Mouse (Mus musculus): ENCODE data around the gene Hoxb1. TPM values are rescaled to one million over a fixed set of nuclear protein-coding genes. Genes with fewer than 3 reads are reported as not detected.

The Hoxb1 gene
- total and polyA plus RNA-seq, 2 experiments from 2014 or later: not detected

- Histone ChIP-seq H3K9me3 (replicated peaks; ENCODE audit: control insufficient read depth, low read length) (no peaks in the 10 kb centered on the region), H3K4me2 (ENCODE audit: low read depth, low read length) (peak overlapping the region; percentile 59), H3K4me3 (ENCODE audit: low read depth, low read length) (peak overlapping the region; percentile 47), H3K27me3 (ENCODE audit: control insufficient read depth, insufficient read depth, low read length) (peaks cover 100% of the 10 kb centered on the region), H3K27ac (ENCODE audit: low read depth) (peak overlapping the region; percentile 79), H3K36me3 (replicated peaks; ENCODE audit: control insufficient read depth, insufficient read depth, low read length) (no peaks in the 10 kb centered on the region), H3K9ac (replicated peaks; ENCODE audit: low read depth, low read length) (peak overlapping the region; percentile 47), H3K4me1 (ENCODE audit: control insufficient read depth, insufficient read depth) (no peaks in the 10 kb centered on the region)
- 1% methylated on average over 31 of the region's 34 CpGs for WGBS
- DNase-seq (ENCODE audit: low spot score): no peak
- ATAC-seq (ENCODE audit: insufficient read depth, low read depth): peak; percentile 33
- no peak for TF ChIP-seq EP300 (IDR thresholded peaks at IDR 0.05; ENCODE audit: low read depth)
- no peak for TF ChIP-seq CTCF (IDR thresholded peaks at IDR 0.05; ENCODE audit: low read depth)
Measured at GRCm38 (mm10) chr11:96319071-96319902, 46.3 kb upstream of the Hoxb1 start.

DNA sequence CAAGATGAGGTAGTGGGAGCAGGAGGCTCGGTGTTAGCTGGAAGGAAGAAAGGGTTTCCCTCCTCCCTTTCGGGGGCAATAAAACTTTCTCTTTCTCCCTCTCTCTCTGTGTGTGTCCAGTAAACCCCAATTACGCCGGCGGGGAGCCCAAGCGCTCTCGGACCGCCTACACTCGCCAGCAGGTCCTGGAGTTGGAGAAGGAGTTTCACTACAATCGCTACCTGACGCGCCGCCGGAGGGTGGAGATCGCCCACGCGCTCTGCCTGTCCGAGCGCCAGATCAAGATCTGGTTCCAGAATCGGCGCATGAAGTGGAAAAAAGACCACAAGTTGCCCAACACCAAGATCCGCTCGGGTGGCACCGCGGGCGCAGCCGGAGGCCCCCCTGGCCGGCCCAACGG lies 45.6 kb upstream of the Hoxb1 start:
- no peak overlapping the region for H3K9ac ChIP-seq (replicated peaks; ENCODE audit: low read depth, low read length)
- peak overlapping the region; percentile 47 for H3K4me3 ChIP-seq (ENCODE audit: low read depth, low read length)
- no peaks in the 10 kb centered on the region for H3K9me3 ChIP-seq (replicated peaks; ENCODE audit: control insufficient read depth, low read length)
- H3K27me3 ChIP-seq (ENCODE audit: control insufficient read depth, insufficient read depth, low read length): peaks cover 100% of the 10 kb centered on the region
- ATAC-seq (ENCODE audit: insufficient read depth, low read depth) (no peak), DNase-seq (ENCODE audit: low spot score) (no peak)
- WGBS: under 1% methylated on average over 29 of the region's 29 CpGs
- no peaks in the 10 kb centered on the region for H3K4me1 ChIP-seq (ENCODE audit: control insufficient read depth, insufficient read depth)
- H3K36me3 ChIP-seq (replicated peaks; ENCODE audit: control insufficient read depth, insufficient read depth, low read length): no peaks in the 10 kb centered on the region
- H3K27ac ChIP-seq (ENCODE audit: low read depth): peak overlapping the region; percentile 31; the same call in 1 of the 2 replicates
- TF ChIP-seq EP300 (IDR thresholded peaks at IDR 0.05; ENCODE audit: low read depth): no peak
- TF ChIP-seq CTCF (IDR thresholded peaks at IDR 0.05; ENCODE audit: low read depth): no peak
- H3K4me2 ChIP-seq (ENCODE audit: low read depth, low read length): peak overlapping the region; percentile 59

DNA sequence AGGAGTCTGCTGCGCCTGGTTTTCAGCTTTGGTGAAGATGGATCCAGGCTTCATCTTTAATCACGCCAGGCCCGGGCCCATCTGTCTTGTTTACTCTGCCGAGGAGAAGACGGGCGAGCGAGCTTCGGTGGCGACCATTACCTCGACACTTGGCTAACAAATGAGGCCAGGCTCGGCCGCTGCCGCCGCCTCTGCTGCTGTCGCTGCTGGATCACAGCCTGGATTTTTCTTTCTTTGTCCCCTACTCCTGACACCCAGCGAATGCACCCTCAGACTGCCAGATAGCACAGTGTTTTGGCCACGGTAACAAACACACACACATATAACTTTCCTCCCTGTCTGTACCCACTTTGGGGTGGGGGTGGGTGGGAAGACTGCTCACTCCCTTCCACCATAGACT lies 44.9 kb upstream of the Hoxb1 start:
- Histone ChIP-seq H3K27ac (ENCODE audit: low read depth) (no peak overlapping the region), H3K9me3 (replicated peaks; ENCODE audit: control insufficient read depth, low read length) (no peaks in the 10 kb centered on the region), H3K4me2 (ENCODE audit: low read depth, low read length) (no peak overlapping the region), H3K36me3 (replicated peaks; ENCODE audit: control insufficient read depth, insufficient read depth, low read length) (no peaks in the 10 kb centered on the region), H3K9ac (replicated peaks; ENCODE audit: low read depth, low read length) (no peak overlapping the region), H3K4me1 (ENCODE audit: control insufficient read depth, insufficient read depth) (no peaks in the 10 kb centered on the region), H3K4me3 (ENCODE audit: low read depth, low read length) (no peak overlapping the region), H3K27me3 (ENCODE audit: control insufficient read depth, insufficient read depth, low read length) (peaks cover 100% of the 10 kb centered on the region)
- no peak for ATAC-seq (ENCODE audit: insufficient read depth, low read depth)
- TF ChIP-seq CTCF (IDR thresholded peaks at IDR 0.05; ENCODE audit: low read depth) (no peak), EP300 (IDR thresholded peaks at IDR 0.05; ENCODE audit: low read depth) (no peak)
- DNase-seq (ENCODE audit: low spot score): no peak
- 18% methylated on average over 17 of the region's 17 CpGs for WGBS

GRCm38 (mm10) chr11:96321846-96322245 lies 43.7 kb upstream of the Hoxb1 start:
- TF ChIP-seq EP300 (IDR thresholded peaks at IDR 0.05; ENCODE audit: low read depth): no peak
- no peak for TF ChIP-seq CTCF (IDR thresholded peaks at IDR 0.05; ENCODE audit: low read depth)
- Histone ChIP-seq H3K9me3 (replicated peaks; ENCODE audit: control insufficient read depth, low read length) (no peaks in the 10 kb centered on the region), H3K4me1 (ENCODE audit: control insufficient read depth, insufficient read depth) (no peaks in the 10 kb centered on the region), H3K36me3 (replicated peaks; ENCODE audit: control insufficient read depth, insufficient read depth, low read length) (no peaks in the 10 kb centered on the region), H3K27ac (ENCODE audit: low read depth) (no peak overlapping the region), H3K4me3 (ENCODE audit: low read depth, low read length) (no peak overlapping the region), H3K27me3 (ENCODE audit: control insufficient read depth, insufficient read depth, low read length) (peaks cover 100% of the 10 kb centered on the region), H3K9ac (replicated peaks; ENCODE audit: low read depth, low read length) (no peak overlapping the region), H3K4me2 (ENCODE audit: low read depth, low read length) (no peak overlapping the region)
- WGBS: 41% methylated on average over 5 of the region's 5 CpGs
- ATAC-seq (ENCODE audit: insufficient read depth, low read depth): no peak
- no peak for DNase-seq (ENCODE audit: low spot score)

DNA sequence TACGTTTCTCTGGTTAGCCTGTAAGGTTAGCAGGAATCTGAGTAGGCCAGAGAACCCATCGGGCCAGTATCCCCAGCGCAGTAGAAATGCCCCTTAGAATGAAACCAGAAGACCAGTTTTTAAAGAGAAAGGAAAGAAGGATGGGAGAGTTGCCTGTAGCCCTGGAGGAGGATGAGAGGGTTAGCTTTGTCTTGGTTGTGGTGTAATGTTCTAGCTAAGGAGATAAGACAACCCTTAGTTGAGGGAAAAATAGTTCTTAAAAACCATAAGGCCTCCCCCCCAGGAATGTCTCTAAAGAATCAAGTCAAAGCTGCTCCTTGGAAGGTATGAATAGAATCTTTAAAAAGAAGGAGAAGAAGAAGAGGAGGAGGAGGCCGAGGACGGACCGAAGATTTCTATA lies 42.8 kb upstream of the Hoxb1 start:
- H3K4me1 ChIP-seq (ENCODE audit: control insufficient read depth, insufficient read depth): no peaks in the 10 kb centered on the region
- no peak overlapping the region for H3K4me3 ChIP-seq (ENCODE audit: low read depth, low read length)
- H3K27ac ChIP-seq (ENCODE audit: low read depth): no peak overlapping the region
- no peak overlapping the region for H3K9ac ChIP-seq (replicated peaks; ENCODE audit: low read depth, low read length)
- H3K9me3 ChIP-seq (replicated peaks; ENCODE audit: control insufficient read depth, low read length): no peaks in the 10 kb centered on the region
- DNase-seq (ENCODE audit: low spot score) (no peak), ATAC-seq (ENCODE audit: insufficient read depth, low read depth) (no peak)
- peaks cover 100% of the 10 kb centered on the region for H3K27me3 ChIP-seq (ENCODE audit: control insufficient read depth, insufficient read depth, low read length)
- H3K36me3 ChIP-seq (replicated peaks; ENCODE audit: control insufficient read depth, insufficient read depth, low read length): no peaks in the 10 kb centered on the region
- H3K4me2 ChIP-seq (ENCODE audit: low read depth, low read length): no peak overlapping the region
- 24% methylated on average over 6 of the region's 6 CpGs for WGBS
- TF ChIP-seq CTCF (IDR thresholded peaks at IDR 0.05; ENCODE audit: low read depth): no peak
- no peak for TF ChIP-seq EP300 (IDR thresholded peaks at IDR 0.05; ENCODE audit: low read depth)

Measured in heart, postnatal 0 days (tissue).